Mouse (Mus musculus): ENCODE measurements at regions not wholly inside any gene's neighbourhood (a gene's known extent, or its start where the extent isn't known, plus 50 kb on each side); places are given as distances from the start of the nearest gene placed in this dataset.

DNA sequence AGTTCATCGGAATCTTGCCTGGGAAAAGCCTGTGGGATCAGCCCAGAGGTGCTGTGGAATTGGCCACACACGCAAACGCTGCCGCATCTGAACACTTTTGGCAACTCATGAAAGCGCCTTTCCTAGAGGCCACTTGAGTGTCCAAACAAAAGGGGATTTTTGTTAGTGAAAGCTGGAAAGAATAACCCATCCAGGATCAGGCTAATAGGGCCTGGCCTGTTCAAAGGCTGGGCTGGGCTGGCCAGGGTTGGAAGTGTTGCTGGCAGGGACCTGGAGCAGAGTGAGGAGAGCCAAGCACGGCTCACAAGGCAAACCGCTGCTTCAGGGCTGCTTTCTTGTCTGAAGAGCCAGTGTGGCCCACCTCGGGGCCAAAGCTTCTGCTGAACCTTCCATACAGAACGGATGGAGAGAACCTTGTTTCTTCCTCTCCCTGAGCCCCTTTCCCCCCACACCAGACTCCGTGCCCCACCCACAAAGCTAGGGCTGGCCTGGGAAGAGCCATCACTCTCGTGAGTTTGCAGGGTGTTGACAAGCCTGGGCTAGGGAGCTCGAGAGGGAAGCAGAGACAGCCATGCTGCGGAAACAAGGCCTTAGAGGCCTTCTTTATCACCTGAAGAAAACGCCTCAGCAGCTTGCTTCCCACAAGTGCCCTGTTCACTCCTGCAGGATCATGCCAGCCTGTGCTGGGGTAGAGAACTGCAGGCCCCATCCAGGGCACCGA lies 459.5 kb downstream of the Ccdc171 start:
- Histone ChIP-seq H3K9ac (replicated peaks; ENCODE audit: low read depth, low read length) (no peak overlapping the region), H3K27me3 (replicated peaks; ENCODE audit: control insufficient read depth, insufficient read depth, low read length) (no peaks in the 10 kb centered on the region), H3K4me2 (ENCODE audit: low read length) (no peak overlapping the region), H3K36me3 (ENCODE audit: control insufficient read depth, insufficient read depth) (no peaks in the 10 kb centered on the region), H3K4me1 (replicated peaks; ENCODE audit: control insufficient read depth, insufficient read depth, low read length) (0 out of 2 replicates have a peak, but pooled peaks cover 3% of the 10 kb centered on the region), H3K9me3 (ENCODE audit: control insufficient read depth, low read length) (no peaks in the 10 kb centered on the region), H3K4me3 (replicated peaks; ENCODE audit: low read length) (no peak overlapping the region), H3K27ac (ENCODE audit: low read length) (no peak overlapping the region)
- 37% methylated on average over 15 of the region's 15 CpGs for WGBS
- peak; percentile 89 for ATAC-seq

- Histone ChIP-seq H3K27me3 (replicated peaks; ENCODE audit: control insufficient read depth, insufficient read depth, low read length) (no peaks in the 10 kb centered on the region), H3K4me3 (replicated peaks; ENCODE audit: low read length) (no peak overlapping the region), H3K4me2 (ENCODE audit: low read length) (no peak overlapping the region), H3K36me3 (ENCODE audit: control insufficient read depth, insufficient read depth) (no peaks in the 10 kb centered on the region), H3K27ac (ENCODE audit: low read length) (no peak overlapping the region), H3K4me1 (replicated peaks; ENCODE audit: control insufficient read depth, insufficient read depth, low read length) (peaks cover 5% of the 10 kb centered on the region), H3K9me3 (ENCODE audit: control insufficient read depth, low read length) (no peaks in the 10 kb centered on the region), H3K9ac (replicated peaks; ENCODE audit: low read depth, low read length) (no peak overlapping the region)
- no peak for ATAC-seq
- WGBS = 98% methylated on average over 5 of the region's 5 CpGs
Observed at GRCm38 (mm10) chr4:83985451-83985850, 460.1 kb downstream of the Ccdc171 start.

DNA sequence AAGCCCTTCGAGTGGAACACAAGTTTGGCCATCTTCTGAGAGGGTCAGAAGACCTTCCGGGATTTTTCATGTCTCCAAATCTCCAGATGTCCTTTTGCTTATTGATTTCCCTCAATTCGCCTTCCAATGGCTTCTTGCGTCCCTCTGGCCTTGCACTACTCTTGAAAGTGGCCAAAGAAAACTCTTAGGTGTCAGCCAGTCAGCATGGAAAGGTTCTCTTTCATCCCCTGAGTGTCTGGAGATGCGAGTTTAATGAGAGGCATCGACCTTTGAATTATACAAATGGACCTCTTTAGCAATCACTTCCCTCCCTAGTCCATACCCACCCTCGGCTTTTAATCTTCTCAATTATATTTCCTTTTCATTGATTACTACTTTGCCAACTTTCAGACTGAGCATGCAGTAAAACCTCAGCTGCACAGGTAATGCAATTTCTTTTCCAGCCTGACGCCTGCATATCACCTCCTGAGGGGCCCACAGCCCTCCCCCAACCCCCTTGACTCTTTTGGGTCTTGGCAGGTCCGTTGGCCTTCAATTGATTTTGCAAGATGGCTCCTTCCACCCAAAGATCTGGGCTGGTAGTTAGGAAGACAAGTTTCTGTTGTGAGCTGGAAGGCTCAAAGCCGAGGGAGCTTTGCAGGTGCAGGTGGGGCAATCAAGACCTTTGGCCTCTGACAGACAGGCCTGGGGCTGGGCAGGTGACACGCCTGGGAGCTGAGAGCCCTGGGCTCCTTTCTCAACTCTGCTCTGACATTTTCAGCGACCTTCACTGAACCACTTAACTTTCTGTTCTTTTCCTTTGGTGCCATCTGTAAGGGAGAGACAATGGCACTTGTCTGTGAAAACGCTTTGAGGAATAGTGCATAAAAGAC lies 461.8 kb downstream of the Ccdc171 start:
- no peak overlapping the region for H3K27ac ChIP-seq (ENCODE audit: low read length)
- H3K36me3 ChIP-seq (ENCODE audit: control insufficient read depth, insufficient read depth) = no peaks in the 10 kb centered on the region
- WGBS = 81% methylated on average over 13 of the region's 13 CpGs
- H3K4me2 ChIP-seq (ENCODE audit: low read length) = no peak overlapping the region
- H3K9me3 ChIP-seq (ENCODE audit: control insufficient read depth, low read length) = no peaks in the 10 kb centered on the region
- ATAC-seq = no peak
- H3K4me3 ChIP-seq (replicated peaks; ENCODE audit: low read length) = no peak overlapping the region
- no peaks in the 10 kb centered on the region for H3K27me3 ChIP-seq (replicated peaks; ENCODE audit: control insufficient read depth, insufficient read depth, low read length)
- peaks cover 8% of the 10 kb centered on the region for H3K4me1 ChIP-seq (replicated peaks; ENCODE audit: control insufficient read depth, insufficient read depth, low read length)
- H3K9ac ChIP-seq (replicated peaks; ENCODE audit: low read depth, low read length) = no peak overlapping the region

GRCm38 (mm10) chr4:83987846-83988245 lies 462.5 kb downstream of the Ccdc171 start:
- Histone ChIP-seq H3K4me2 (ENCODE audit: low read length) (no peak overlapping the region), H3K36me3 (ENCODE audit: control insufficient read depth, insufficient read depth) (no peaks in the 10 kb centered on the region), H3K9me3 (ENCODE audit: control insufficient read depth, low read length) (no peaks in the 10 kb centered on the region), H3K27ac (ENCODE audit: low read length) (no peak overlapping the region), H3K9ac (replicated peaks; ENCODE audit: low read depth, low read length) (no peak overlapping the region), H3K27me3 (replicated peaks; ENCODE audit: control insufficient read depth, insufficient read depth, low read length) (no peaks in the 10 kb centered on the region), H3K4me3 (replicated peaks; ENCODE audit: low read length) (no peak overlapping the region), H3K4me1 (replicated peaks; ENCODE audit: control insufficient read depth, insufficient read depth, low read length) (peaks cover 8% of the 10 kb centered on the region)
- ATAC-seq = no peak
- WGBS = 55% methylated on average over 12 of the region's 12 CpGs

DNA sequence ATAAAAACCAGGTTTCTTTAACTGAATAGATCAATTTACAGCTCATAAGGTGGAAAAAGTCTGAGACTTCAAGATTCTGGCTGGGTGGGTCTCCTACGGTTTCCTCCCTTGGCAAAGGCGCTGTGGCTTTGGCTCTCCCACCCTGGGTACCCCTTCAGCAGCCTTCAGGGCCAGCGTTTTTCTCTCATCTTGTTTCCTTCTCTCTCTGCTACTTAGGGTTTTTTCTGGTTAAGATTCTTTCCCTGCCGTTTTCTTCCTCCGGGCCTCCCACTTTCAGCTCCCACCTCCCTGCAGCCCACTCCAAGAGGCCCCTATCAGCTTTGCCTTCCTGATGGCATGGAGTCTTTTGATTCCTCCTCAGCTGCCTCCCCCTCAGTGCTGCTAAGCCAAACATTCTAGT lies 463.0 kb downstream of the Ccdc171 start:
- no peaks in the 10 kb centered on the region for H3K9me3 ChIP-seq (ENCODE audit: control insufficient read depth, low read length)
- no peak overlapping the region for H3K9ac ChIP-seq (replicated peaks; ENCODE audit: low read depth, low read length)
- H3K27ac ChIP-seq (ENCODE audit: low read length) = no peak overlapping the region
- 54% methylated on average over 5 of the region's 5 CpGs for WGBS
- no peaks in the 10 kb centered on the region for H3K27me3 ChIP-seq (replicated peaks; ENCODE audit: control insufficient read depth, insufficient read depth, low read length)
- no peak overlapping the region for H3K4me3 ChIP-seq (replicated peaks; ENCODE audit: low read length)
- no peak overlapping the region for H3K4me2 ChIP-seq (ENCODE audit: low read length)
- no peaks in the 10 kb centered on the region for H3K36me3 ChIP-seq (ENCODE audit: control insufficient read depth, insufficient read depth)
- no peak for ATAC-seq
- H3K4me1 ChIP-seq (replicated peaks; ENCODE audit: control insufficient read depth, insufficient read depth, low read length) = peaks cover 8% of the 10 kb centered on the region

- Histone ChIP-seq H3K27ac (ENCODE audit: low read length) (no peak overlapping the region), H3K4me3 (replicated peaks; ENCODE audit: low read length) (no peak overlapping the region), H3K27me3 (replicated peaks; ENCODE audit: control insufficient read depth, insufficient read depth, low read length) (no peaks in the 10 kb centered on the region), H3K36me3 (ENCODE audit: control insufficient read depth, insufficient read depth) (no peaks in the 10 kb centered on the region), H3K9ac (replicated peaks; ENCODE audit: low read depth, low read length) (no peak overlapping the region), H3K4me1 (replicated peaks; ENCODE audit: control insufficient read depth, insufficient read depth, low read length) (peaks cover 6% of the 10 kb centered on the region), H3K9me3 (ENCODE audit: control insufficient read depth, low read length) (no peaks in the 10 kb centered on the region), H3K4me2 (ENCODE audit: low read length) (no peak overlapping the region)
- ATAC-seq = no peak
- 29% methylated on average over 13 of the region's 13 CpGs for WGBS
Observed at GRCm38 (mm10) chr4:83990126-83990989, 465.0 kb downstream of the Ccdc171 start.

- no peak overlapping the region for H3K27ac ChIP-seq (ENCODE audit: low read length)
- H3K9ac ChIP-seq (replicated peaks; ENCODE audit: low read depth, low read length) = no peak overlapping the region
- H3K4me3 ChIP-seq (replicated peaks; ENCODE audit: low read length) = no peak overlapping the region
- peaks cover 6% of the 10 kb centered on the region for H3K4me1 ChIP-seq (replicated peaks; ENCODE audit: control insufficient read depth, insufficient read depth, low read length)
- H3K36me3 ChIP-seq (ENCODE audit: control insufficient read depth, insufficient read depth) = no peaks in the 10 kb centered on the region
- ATAC-seq = no peak
- 46% methylated on average over 4 of the region's 4 CpGs for WGBS
- no peak overlapping the region for H3K4me2 ChIP-seq (ENCODE audit: low read length)
- no peaks in the 10 kb centered on the region for H3K27me3 ChIP-seq (replicated peaks; ENCODE audit: control insufficient read depth, insufficient read depth, low read length)
- no peaks in the 10 kb centered on the region for H3K9me3 ChIP-seq (ENCODE audit: control insufficient read depth, low read length)
Observed at GRCm38 (mm10) chr4:83991195-83991594, 465.9 kb downstream of the Ccdc171 start.

GRCm38 (mm10) chr4:83997079-83997478 lies 471.7 kb downstream of the Ccdc171 start:
- Histone ChIP-seq H3K36me3 (ENCODE audit: control insufficient read depth, insufficient read depth) (no peaks in the 10 kb centered on the region), H3K4me3 (replicated peaks; ENCODE audit: low read length) (no peak overlapping the region), H3K4me1 (replicated peaks; ENCODE audit: control insufficient read depth, insufficient read depth, low read length) (no peaks in the 10 kb centered on the region), H3K9me3 (ENCODE audit: control insufficient read depth, low read length) (no peaks in the 10 kb centered on the region), H3K9ac (replicated peaks; ENCODE audit: low read depth, low read length) (no peak overlapping the region), H3K27ac (ENCODE audit: low read length) (no peak overlapping the region), H3K4me2 (ENCODE audit: low read length) (no peak overlapping the region), H3K27me3 (replicated peaks; ENCODE audit: control insufficient read depth, insufficient read depth, low read length) (no peaks in the 10 kb centered on the region)
- 81% methylated on average over 4 of the region's 4 CpGs for WGBS
- ATAC-seq = no peak

GRCm38 (mm10) chr4:84001645-84002044 lies 476.3 kb downstream of the Ccdc171 start:
- no peak for ATAC-seq
- 77% methylated on average over 7 of the region's 7 CpGs for WGBS

More at GRCm38 (mm10) chr4:84001645-84002044, 476.3 kb downstream of the Ccdc171 start:
- Histone ChIP-seq H3K27me3 (replicated peaks; ENCODE audit: control insufficient read depth, insufficient read depth, low read length) (no peaks in the 10 kb centered on the region), H3K9me3 (ENCODE audit: control insufficient read depth, low read length) (no peaks in the 10 kb centered on the region), H3K4me2 (ENCODE audit: low read length) (no peak overlapping the region), H3K9ac (replicated peaks; ENCODE audit: low read depth, low read length) (no peak overlapping the region), H3K4me1 (replicated peaks; ENCODE audit: control insufficient read depth, insufficient read depth, low read length) (no peaks in the 10 kb centered on the region), H3K27ac (ENCODE audit: low read length) (no peak overlapping the region), H3K36me3 (ENCODE audit: control insufficient read depth, insufficient read depth) (no peaks in the 10 kb centered on the region), H3K4me3 (replicated peaks; ENCODE audit: low read length) (no peak overlapping the region)

Measured in forebrain, embryonic 16.5 days (tissue).